Mouse (Mus musculus): ENCODE results near the gene Gas7. TPM values are rescaled to one million over a fixed set of nuclear protein-coding genes. Genes with fewer than 3 reads are reported as not detected.

Gas7 gene
- polyA plus RNA-seq, 1 experiment, result 3.6 TPM

DNA sequence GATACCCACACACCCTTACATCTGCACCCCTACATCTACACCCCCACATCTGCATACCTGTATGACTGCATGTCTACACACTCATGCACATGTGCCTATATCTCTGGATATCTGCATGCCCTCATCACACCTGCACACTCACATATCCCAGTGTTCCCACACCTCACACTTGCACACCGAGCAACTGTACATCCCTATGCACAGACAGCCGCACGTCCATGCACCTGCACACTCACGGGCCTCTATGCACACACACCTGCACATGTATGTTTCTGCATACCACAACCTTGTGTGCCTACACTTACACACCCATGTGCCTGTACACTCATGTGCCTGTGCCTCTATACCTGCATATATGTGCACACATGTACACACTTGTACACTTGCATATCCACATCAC lies 208.2 kb downstream of the Gas7 start:
- peaks cover 3% of the 10 kb centered on the region; the same call in 1 of the 2 replicates for H3K4me1 ChIP-seq (ENCODE audit: control insufficient read depth, insufficient read depth, low read length)
- WGBS, result 97% methylated on average over 4 of the region's 4 CpGs
- no peaks in the 10 kb centered on the region for H3K27me3 ChIP-seq (replicated peaks; ENCODE audit: control insufficient read depth, insufficient read depth, low read length)
- H3K36me3 ChIP-seq (ENCODE audit: control insufficient read depth, insufficient read depth, low read length), result no peaks in the 10 kb centered on the region
- DNase-seq, result no peak
- H3K27ac ChIP-seq (ENCODE audit: insufficient read depth, low read depth, low read length), result no peak overlapping the region
- no peak overlapping the region for H3K4me3 ChIP-seq (ENCODE audit: insufficient read depth, low read depth, low read length)
- no peak for TF ChIP-seq POLR2A (IDR thresholded peaks at IDR 0.05; ENCODE audit: low read depth, low read length)
- no peak for TF ChIP-seq CTCF (conservative IDR thresholded peaks at IDR 0.05; ENCODE audit: insufficient read depth, insufficient read length, low read depth, low read length)

DNA sequence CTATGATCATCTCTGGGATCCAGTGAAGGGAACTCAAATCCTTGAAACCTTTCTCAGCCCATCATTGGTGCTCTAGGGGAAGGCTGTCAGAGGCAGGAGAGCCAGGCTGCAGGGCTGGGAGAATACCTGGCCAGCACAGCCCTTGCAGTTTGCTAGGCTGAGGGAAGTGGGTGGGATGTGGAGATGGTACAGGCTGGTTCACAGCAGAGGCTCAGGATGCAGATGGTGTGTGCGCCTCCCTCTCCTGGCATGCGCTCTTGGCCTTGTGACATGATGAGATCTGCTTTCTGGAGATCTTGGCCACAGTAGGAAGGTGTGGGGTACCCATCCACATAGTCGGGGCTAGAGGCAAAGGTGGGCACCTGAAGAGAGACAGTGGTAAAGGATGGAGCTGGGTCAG lies 209.0 kb downstream of the Gas7 start:
- 95% methylated on average over 3 of the region's 3 CpGs for WGBS
- Histone ChIP-seq H3K36me3 (ENCODE audit: control insufficient read depth, insufficient read depth, low read length) (no peaks in the 10 kb centered on the region), H3K27me3 (replicated peaks; ENCODE audit: control insufficient read depth, insufficient read depth, low read length) (no peaks in the 10 kb centered on the region), H3K4me3 (ENCODE audit: insufficient read depth, low read depth, low read length) (no peak overlapping the region), H3K27ac (ENCODE audit: insufficient read depth, low read depth, low read length) (no peak overlapping the region), H3K4me1 (ENCODE audit: control insufficient read depth, insufficient read depth, low read length) (peaks cover 3% of the 10 kb centered on the region; the same call in 1 of the 2 replicates)
- no peak for DNase-seq
- TF ChIP-seq CTCF (conservative IDR thresholded peaks at IDR 0.05; ENCODE audit: insufficient read depth, insufficient read length, low read depth, low read length) (no peak), POLR2A (IDR thresholded peaks at IDR 0.05; ENCODE audit: low read depth, low read length) (no peak)

DNA sequence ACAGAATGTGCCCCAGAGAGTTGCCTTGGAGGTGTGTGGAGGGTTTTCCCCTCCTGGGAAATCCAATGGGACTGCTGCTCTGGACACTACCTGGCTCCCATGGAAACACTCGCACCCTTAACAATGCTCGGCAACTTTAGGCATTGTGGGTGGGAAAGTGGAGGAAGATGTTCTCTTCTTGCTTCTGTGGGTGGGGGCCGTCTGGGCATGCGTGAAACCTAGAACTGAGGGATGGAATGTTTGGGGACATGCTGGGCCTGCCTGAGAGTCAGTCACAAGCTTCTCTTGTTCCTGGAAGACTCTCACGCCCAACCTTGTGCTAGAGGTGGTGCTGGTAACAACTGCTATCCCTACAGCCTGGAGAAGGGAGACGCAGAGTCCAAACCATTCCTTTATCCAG lies 209.7 kb downstream of the Gas7 start:
- 97% methylated on average over 6 of the region's 6 CpGs for WGBS
- peaks cover 3% of the 10 kb centered on the region; the same call in 1 of the 2 replicates for H3K4me1 ChIP-seq (ENCODE audit: control insufficient read depth, insufficient read depth, low read length)
- H3K27ac ChIP-seq (ENCODE audit: insufficient read depth, low read depth, low read length), result no peak overlapping the region
- H3K36me3 ChIP-seq (ENCODE audit: control insufficient read depth, insufficient read depth, low read length), result no peaks in the 10 kb centered on the region
- no peak overlapping the region for H3K4me3 ChIP-seq (ENCODE audit: insufficient read depth, low read depth, low read length)
- no peak for DNase-seq
- no peaks in the 10 kb centered on the region for H3K27me3 ChIP-seq (replicated peaks; ENCODE audit: control insufficient read depth, insufficient read depth, low read length)
- no peak for TF ChIP-seq CTCF (conservative IDR thresholded peaks at IDR 0.05; ENCODE audit: insufficient read depth, insufficient read length, low read depth, low read length)
- no peak for TF ChIP-seq POLR2A (IDR thresholded peaks at IDR 0.05; ENCODE audit: low read depth, low read length)

DNA sequence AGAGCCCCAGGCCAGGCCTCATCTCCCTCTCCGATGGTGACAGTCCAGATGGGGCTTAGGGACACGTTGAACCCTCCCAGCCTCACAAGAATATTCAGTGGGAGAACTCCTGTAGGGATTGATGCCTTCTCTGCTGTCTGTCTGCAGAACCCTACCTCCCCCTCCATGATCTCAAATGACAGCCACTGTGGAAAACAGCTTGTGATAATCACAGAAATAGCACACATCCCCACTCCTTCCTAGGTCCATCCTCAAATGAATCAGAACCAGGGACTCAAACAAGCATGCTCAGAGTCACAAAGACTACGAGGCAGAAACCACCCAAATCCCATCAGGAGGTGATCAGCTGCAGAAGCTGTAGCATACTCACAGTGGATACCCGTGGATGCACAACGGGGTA lies 210.9 kb downstream of the Gas7 start:
- Histone ChIP-seq H3K4me3 (ENCODE audit: insufficient read depth, low read depth, low read length) (no peak overlapping the region), H3K27me3 (replicated peaks; ENCODE audit: control insufficient read depth, insufficient read depth, low read length) (no peaks in the 10 kb centered on the region), H3K4me1 (ENCODE audit: control insufficient read depth, insufficient read depth, low read length) (peaks cover 3% of the 10 kb centered on the region; the same call in 1 of the 2 replicates), H3K36me3 (ENCODE audit: control insufficient read depth, insufficient read depth, low read length) (no peaks in the 10 kb centered on the region), H3K27ac (ENCODE audit: insufficient read depth, low read depth, low read length) (no peak overlapping the region)
- TF ChIP-seq POLR2A (IDR thresholded peaks at IDR 0.05; ENCODE audit: low read depth, low read length) (no peak), CTCF (conservative IDR thresholded peaks at IDR 0.05; ENCODE audit: insufficient read depth, insufficient read length, low read depth, low read length) (no peak)
- no peak for DNase-seq
- WGBS, result 82% methylated on average over 5 of the region's 5 CpGs

DNA sequence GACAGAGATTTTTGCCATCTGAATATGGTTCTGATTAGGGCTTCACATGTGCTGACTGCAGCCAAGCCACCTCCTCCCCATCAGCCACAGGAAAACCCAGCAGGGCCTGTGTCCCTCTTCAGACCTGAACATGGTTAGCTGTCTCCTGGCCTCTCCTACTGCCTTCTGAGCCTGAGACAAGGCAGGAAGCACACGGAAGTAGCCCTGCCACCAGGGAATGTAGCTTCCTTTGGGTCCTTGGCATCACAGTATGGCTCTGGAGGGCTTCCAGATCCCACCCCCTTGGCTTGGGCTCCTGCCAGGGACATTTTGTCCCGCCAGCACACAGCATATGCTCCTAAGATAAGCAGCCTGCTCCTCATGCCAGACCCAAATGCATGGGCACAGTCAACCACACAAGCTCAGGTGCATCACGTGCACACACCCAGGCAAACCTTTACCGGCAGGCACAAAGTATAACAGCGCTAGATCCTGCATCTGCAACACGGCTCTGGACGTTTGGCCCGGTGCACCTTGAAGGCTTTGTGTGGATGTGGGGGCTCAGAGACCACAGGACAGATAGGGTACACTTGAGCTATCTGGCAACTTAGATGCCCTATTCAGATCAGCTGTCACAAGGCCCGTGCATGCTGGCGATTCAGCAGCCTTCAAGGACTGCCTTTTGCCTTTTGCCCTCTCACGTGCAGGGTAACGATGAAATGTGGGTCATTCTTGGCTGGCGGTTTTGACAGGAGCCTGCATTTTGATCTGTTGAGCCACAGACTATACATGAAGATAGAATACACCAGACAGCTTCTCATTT lies 212.5 kb downstream of the Gas7 start:
- H3K4me3 ChIP-seq (ENCODE audit: insufficient read depth, low read depth, low read length), result no peak overlapping the region
- no peak overlapping the region for H3K27ac ChIP-seq (ENCODE audit: insufficient read depth, low read depth, low read length)
- DNase-seq, result peak; percentile 78
- no peaks in the 10 kb centered on the region for H3K27me3 ChIP-seq (replicated peaks; ENCODE audit: control insufficient read depth, insufficient read depth, low read length)
- no peaks in the 10 kb centered on the region for H3K36me3 ChIP-seq (ENCODE audit: control insufficient read depth, insufficient read depth, low read length)
- WGBS, result 64% methylated on average over 13 of the region's 13 CpGs
- TF ChIP-seq POLR2A (IDR thresholded peaks at IDR 0.05; ENCODE audit: low read depth, low read length), result no peak
- no peak for TF ChIP-seq CTCF (conservative IDR thresholded peaks at IDR 0.05; ENCODE audit: insufficient read depth, insufficient read length, low read depth, low read length)
- H3K4me1 ChIP-seq (ENCODE audit: control insufficient read depth, insufficient read depth, low read length), result peaks cover 3% of the 10 kb centered on the region; the same call in 1 of the 2 replicates

DNA sequence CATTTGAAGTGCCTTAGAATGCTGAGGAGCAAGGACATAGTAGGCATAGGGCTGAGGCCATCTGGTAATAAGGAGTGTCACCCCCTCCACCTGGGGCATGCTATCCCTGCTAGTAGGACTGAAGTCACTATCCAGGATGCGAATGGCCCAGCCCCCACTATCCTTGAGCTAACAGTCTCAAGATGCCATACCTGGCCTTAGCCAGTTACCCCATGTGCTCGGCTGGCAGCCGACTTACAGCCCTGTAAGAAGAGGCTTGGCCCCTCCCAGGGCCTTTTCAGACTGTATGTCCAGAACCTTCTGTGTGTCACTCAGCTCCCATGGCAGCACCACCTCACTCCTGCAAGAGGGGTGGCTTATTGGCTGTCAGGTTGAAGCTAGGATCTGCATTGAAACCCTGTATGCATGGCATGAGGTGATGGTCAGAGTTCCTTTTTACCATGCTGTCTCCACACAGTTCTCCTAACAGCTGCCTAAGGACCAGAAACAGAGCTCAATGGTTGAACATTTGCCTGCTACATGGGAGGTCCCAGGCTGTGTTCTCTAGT lies 213.3 kb downstream of the Gas7 start:
- WGBS, result 86% methylated on average over 3 of the region's 3 CpGs
- no peaks in the 10 kb centered on the region for H3K27me3 ChIP-seq (replicated peaks; ENCODE audit: control insufficient read depth, insufficient read depth, low read length)
- DNase-seq, result no peak

DNA sequence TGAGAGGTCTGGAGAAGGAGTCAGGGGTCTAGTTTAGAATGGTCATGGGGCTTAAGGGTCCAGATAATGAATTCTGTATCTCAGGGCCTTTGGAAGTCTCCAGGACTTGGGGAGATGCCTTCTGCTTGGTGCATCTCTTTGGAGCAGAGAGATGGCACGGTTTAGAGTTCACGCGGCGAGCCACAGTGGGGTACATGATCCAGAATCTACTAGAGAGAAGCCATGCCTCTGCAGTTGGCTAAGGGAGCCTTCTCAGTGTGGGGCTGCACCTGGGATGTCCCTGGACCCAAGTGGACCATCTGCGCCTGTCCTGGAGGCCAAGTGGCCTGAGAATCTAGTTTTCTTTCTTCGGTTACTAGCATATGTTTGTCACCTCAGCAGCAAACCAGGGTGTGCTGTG lies 214.8 kb downstream of the Gas7 start:
- 95% methylated on average over 6 of the region's 6 CpGs for WGBS
- DNase-seq, result no peak
- Histone ChIP-seq H3K4me1 (ENCODE audit: control insufficient read depth, insufficient read depth, low read length) (peaks cover 3% of the 10 kb centered on the region; the same call in 1 of the 2 replicates), H3K4me3 (ENCODE audit: insufficient read depth, low read depth, low read length) (no peak overlapping the region), H3K27ac (ENCODE audit: insufficient read depth, low read depth, low read length) (no peak overlapping the region), H3K27me3 (replicated peaks; ENCODE audit: control insufficient read depth, insufficient read depth, low read length) (no peaks in the 10 kb centered on the region), H3K36me3 (ENCODE audit: control insufficient read depth, insufficient read depth, low read length) (no peaks in the 10 kb centered on the region)
- no peak for TF ChIP-seq CTCF (conservative IDR thresholded peaks at IDR 0.05; ENCODE audit: insufficient read depth, insufficient read length, low read depth, low read length)
- TF ChIP-seq POLR2A (IDR thresholded peaks at IDR 0.05; ENCODE audit: low read depth, low read length), result no peak

More for the DNA sequence above, 213.3 kb downstream of the Gas7 start:
- Histone ChIP-seq H3K36me3 (ENCODE audit: control insufficient read depth, insufficient read depth, low read length) (no peaks in the 10 kb centered on the region), H3K4me3 (ENCODE audit: insufficient read depth, low read depth, low read length) (no peak overlapping the region), H3K4me1 (ENCODE audit: control insufficient read depth, insufficient read depth, low read length) (peaks cover 3% of the 10 kb centered on the region; the same call in 1 of the 2 replicates), H3K27ac (ENCODE audit: insufficient read depth, low read depth, low read length) (no peak overlapping the region)
- no peak for TF ChIP-seq CTCF (conservative IDR thresholded peaks at IDR 0.05; ENCODE audit: insufficient read depth, insufficient read length, low read depth, low read length)
- no peak for TF ChIP-seq POLR2A (IDR thresholded peaks at IDR 0.05; ENCODE audit: low read depth, low read length)
